Mouse (Mus musculus): Measurements from ENCODE around the gene H2-K1.
A peak's percentile ranks its signal among the peaks of the same experiment; 100 is the strongest.
"Not testable (repeated sequence)": the region's sequence is repeated elsewhere in the genome, so short reads cannot be mapped to it uniquely, and the experiment has no call there.

Gene H2-K1

DNA sequence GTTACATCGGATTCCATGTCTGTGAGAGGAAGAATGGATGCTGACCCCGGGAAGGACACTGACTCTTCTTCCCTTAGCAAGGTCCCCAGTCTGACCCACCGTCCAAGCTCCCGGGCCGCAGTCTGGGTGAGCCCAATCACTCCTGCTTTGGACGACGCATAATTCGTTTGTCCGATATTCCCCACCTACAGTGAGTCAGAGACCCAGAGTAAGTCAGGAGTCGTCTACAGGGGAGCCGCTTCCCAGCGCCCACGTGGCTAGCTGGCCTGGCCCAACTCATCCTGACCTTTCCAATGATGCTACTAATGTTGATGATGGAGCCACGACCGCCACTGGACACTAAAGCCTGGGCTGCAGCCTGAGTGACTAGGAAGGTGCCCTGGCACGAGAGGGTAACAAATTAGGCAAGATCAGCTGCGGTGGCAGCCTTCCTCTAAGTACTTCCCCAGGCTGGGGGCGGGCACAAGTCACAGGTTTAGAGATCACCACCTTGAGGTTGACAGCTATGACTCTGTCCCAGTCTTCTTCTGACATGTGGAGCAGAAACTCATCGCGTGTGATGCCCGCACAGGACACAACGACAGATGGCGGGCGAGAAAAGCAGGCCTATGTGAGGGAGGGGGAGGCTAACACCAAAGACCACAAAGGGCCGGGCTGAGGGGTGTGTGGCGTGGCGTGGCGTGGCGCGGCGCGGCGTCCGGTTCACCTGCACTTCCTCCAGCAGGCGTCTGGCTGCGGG, 26.9 kb upstream of the H2-K1 start:
- peak; percentile 39 for DNase-seq (ENCODE audit: extremely low spot score, low spot score)

DNA sequence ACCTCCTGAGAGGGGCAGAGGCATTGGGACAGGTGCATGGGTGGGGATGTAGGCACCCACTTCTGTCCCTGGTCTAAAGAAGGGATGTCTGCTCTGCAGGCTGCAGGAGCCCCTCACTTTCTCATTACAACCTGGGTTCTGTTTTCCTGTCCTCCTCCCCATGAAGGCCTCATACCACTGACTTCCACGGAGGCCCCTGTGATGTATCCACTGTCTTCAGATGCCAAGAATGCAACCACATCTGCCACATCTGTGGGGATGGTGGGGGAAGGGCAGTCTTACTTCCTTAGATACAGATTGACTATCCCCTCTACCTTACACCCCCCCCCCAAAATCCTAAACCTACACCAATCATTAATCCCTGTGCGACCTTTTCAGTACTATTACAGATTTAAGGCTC, 26.1 kb upstream of the H2-K1 start:
- no peak for DNase-seq (ENCODE audit: extremely low spot score, low spot score)

DNA sequence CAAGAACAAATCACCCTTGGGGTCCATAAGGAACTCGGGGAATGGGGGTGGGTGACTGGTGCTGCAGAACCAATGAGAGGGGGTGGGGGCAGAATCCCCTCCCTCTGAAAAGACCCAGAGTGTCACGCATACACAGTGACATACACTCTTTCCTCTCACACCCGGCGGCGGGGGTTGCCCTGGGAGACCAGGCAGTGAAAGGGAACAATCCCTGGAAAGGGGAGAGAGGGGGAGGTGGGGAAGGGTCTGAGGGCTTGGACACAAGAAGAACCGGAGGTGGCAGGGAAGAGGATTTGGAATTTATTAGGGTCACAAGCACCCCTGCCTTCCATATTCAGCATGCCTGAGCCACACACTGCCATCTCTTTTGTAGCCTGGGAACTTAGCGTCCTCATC, 25.6 kb upstream of the H2-K1 start:
- DNase-seq (ENCODE audit: extremely low spot score, low spot score), result peak; percentile 90

DNA sequence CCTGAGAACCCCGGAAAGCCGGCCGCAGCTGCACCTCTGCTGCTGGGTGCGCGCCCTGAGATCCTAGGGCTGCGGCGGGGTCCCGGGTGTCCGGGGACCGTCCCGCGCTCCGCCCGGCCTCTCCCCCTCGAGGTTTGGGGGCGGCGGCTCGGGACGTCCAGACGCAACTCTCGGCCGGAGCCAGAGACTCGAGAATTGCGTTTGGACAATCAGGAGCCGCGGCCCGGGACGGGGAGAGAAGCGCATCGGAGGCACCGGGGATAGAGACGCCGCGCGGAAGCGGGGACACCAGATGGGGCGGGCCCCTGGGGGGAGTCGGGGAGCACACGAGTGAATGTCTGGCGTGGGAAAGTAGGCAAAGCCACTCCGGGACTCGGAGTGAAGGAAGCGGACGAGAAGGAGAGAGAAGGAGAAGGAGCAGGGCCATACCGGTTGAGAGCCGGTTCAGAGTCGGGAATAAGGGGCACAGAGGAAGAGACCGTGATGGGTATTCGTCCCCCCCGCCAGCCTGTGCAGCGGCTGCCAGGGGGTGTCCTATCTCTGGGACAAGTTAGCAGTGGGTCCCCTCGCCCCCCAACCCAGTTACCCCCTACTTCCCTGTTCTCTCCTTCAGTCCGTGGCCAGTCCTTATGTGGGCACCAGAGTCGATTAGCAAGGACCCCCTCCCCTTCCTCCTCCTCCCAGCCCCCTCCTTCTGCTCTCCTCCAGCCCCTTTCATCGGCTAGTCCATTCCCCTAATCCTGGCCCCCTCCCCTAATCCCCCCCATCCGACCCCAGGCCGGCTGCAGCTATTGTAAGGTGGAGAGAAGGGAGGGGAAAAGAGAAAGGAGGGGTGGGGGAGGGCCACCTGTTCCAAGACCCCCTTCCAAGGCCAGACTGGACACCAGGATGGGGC, 25.0 kb upstream of the H2-K1 start:
- DNase-seq (ENCODE audit: extremely low spot score, low spot score), result peak; percentile 78

DNA sequence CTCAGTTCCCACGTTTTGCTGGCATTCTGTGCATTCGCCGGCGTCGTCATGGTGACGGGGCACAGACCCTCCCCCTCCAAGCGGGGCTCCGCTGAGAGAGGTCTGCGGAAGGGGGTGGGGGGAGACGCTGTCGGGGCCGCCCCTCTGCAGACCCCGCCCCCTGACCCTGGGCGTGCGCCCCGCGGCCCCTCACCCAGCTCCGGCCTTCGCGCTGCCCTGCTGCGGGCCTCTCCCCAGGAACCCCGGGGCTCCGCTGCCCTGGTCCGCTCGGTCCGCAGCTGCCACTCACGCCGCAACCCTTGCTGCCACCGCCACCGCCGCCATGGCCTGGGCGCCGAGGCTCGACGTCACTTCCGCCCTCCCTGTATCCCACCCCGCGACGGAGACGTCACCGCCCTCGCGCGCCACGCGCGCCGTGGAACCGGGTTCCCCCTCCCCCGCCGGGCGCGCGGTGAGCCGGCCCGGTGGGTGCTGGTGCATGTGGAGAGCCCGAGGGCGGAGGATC, 24.2 kb upstream of the H2-K1 start, which contains the start of gene Ring1:
Gene Ring1 (minus strand): TSS at position 364 of the 505 bp plus-strand sequence.
- peak; percentile 95 for DNase-seq (ENCODE audit: extremely low spot score, low spot score)

DNA sequence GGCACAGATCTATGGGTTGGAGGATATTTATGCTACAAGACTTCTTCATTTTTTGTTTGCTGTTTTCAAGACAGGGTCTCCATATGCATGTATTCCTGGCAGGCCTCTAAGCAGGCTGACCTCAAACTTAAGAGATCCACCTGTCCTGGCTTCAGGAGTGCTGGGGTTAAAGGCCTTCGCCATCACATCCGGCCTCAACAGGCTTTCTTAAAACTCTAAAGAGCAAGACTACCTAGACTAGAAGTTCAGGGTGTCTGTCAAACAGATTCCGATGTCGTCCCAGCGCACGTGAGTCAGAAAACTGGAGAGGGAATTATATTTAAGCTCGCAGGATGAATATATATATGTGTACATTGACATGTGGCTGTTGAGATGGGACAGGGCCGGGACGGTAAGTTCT, 23.5 kb upstream of the H2-K1 start:
- no peak for DNase-seq (ENCODE audit: extremely low spot score, low spot score)

DNA sequence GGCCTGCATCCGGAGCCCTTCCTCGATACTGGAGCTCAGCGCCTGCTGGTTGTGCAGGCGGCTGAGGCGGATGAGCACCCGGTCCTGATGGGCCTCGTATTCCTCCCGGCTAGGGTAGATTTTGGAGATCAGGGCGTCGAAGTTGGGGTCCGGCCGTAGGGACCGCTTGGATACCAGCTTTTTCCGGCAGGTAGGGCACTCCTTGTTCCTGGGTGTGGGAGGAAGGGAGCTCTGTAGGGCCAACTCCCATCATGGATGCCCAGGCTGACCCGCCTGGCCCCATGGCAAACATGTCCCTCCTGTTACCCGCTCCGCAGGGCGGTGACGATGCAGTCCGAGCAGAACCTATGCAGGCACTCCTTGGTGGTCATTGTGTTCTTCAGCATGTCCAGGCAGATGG, 22.8 kb upstream of the H2-K1 start:
- no peak for DNase-seq (ENCODE audit: extremely low spot score, low spot score)

DNA sequence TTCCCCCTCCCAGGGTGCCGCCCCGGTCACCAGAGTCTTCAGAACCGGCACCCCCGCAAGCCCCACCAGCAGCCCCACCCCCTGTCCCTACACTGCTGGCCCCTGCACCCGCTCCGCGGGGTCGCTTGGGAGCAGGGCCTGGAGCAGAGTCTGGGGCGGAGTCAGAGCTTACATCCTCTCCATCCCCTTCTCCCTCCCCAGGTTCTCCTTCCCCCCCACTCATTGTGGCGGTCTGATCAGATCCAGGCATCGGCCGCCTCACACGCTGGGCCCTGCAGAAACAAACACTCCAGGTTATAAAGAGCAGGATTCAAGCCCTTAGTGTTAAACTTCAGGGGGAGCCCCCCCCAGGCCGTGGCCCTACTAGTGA, 22.3 kb upstream of the H2-K1 start:
- DNase-seq (ENCODE audit: extremely low spot score, low spot score), result no peak

DNA sequence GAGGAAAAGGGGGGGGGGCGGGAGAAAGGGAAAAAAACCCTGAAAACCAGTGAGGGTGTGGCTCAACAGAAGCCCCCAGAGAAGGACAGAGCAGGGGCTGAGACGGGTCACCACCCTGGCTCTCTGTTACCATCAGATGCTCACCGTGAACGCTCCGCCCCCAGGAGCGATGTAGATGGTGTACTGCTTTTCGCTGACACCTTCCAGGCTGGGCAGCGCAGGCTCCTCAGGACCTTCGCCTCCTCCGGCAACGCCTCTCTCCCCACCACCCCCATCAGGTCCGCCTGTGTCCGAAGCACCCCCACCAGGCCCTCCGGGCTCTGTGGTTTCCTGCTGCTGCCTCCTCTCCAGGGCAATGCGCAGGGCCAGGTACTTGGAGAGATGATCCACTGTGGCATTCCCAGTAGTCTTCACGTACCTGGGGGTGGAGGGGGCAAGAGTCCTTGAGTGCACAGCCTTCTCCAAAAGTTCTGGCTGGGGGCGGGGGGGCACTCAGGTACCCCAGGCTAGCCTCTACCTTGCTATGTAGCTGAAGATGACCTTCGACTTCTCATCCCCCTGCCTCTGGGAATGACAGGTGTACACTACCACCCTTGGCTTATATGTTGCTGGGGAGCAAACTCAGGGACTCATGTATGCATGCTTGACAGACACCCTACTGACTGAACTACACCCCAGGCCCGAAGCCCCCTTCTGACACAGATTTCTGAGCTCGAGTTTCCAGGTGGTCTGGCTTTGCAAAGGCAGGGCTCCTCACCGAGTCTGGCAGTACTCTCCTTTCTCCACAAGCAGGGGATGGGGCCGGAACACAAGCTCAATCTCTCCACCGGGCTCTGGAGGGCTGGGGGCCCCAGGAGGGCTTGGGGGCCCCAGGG, 21.6 kb upstream of the H2-K1 start:
- DNase-seq (ENCODE audit: extremely low spot score, low spot score), result no peak

DNA sequence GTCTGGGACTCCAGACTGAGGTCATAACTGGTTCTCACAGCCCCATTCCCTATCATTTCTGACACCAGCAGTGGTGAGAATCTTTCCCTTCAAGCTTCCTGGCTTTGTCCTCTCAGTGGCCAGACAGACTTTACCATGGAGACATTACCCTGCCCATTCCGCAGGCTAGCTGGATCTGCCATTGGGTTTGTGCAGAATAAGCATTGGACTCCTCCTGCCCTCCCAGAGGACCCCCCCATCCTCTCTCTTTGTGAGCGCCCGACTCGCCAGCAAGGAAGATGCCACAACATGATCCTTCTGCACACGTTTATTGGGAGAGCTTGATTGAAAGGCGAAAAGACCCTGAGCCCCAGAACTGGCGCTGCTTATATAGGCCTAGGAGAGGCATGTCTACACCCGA, 13.3 kb upstream of the H2-K1 start:
- no peak for DNase-seq (ENCODE audit: extremely low spot score, low spot score)

DNA sequence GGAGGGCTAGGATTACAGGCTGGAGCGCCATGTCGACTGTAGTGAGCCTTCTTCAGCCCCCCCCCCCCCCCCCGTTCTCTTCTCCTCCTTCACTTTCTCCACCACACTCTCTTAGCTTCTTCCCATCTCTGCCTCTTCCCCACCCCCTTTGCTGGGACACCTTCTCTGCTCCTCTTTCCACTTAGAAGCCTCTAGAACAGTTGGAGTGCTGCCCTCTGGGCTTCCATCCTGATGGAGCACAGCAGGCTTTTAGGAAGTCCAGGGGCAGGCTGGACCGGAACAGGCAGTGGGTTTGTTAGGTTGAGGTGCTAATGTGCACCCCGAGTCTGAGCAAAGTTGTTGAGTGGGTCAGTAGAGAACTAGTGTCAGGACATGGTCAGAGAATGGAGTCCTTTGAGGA, 10.0 kb upstream of the H2-K1 start:
- DNase-seq (ENCODE audit: extremely low spot score, low spot score), result no peak

DNA sequence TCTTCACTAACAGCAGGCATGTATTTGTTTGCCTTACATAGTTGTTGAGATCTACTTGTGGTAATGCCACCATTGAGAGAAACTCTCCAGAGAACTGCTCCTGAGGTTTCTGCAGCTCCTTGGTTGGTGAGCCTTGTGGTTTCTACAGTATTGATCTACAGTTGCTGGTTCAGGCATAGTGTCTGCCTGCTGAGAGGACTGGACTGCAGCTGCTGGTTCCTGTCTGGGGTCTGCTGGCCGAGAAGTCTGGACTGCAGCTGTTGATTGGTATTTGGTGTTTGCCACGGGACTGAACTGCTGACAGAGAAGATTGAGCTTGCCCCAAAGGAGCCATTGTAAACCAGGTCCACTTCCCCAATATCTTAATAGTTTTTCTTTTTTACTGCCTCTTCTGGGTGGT, 6.4 kb upstream of the H2-K1 start:
- DNase-seq (ENCODE audit: extremely low spot score, low spot score), result no peak

DNA sequence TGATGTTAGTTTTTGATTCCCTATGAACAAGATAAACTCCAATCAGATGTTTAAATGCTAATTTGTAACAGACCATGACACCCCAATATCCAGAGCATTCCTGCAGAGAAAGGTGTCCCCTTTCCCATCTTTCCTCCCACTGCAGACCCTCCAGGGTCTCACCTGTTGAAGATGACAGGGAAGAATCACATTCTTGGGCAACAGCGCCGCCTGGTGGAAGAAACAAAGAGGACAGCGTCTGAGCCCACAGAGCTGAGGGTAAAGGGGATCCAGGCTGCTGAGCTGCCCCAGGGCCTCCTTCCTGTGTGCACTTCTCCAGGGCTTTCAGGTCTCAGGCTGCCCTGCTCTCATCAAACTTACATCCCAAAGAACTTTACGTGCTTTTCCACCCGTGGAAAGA, 3.3 kb upstream of the H2-K1 start:
- peak; percentile 76 for DNase-seq (ENCODE audit: extremely low spot score, low spot score)

DNA sequence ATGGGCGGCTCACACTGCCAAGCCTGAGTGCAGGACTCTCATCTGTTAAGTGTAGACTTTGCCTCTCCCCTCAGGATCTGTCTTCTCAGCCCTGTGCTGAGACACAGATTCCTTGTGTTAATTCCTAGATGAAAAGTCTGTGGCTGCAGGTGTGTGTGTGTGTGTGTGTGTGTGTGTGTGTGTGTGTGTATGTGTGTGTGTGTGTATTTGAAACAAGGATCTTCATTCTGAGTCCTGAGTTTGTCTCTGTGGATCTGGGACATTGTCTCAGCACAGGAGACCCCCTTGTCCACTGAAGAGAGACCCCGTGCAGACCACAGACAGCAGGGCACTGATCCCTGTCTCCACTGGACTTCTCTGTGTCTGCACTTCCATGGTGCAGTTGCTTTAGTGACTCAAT, 649 bp upstream of the H2-K1 start:
- not testable (repeated sequence) for DNase-seq (ENCODE audit: extremely low spot score, low spot score)

DNA sequence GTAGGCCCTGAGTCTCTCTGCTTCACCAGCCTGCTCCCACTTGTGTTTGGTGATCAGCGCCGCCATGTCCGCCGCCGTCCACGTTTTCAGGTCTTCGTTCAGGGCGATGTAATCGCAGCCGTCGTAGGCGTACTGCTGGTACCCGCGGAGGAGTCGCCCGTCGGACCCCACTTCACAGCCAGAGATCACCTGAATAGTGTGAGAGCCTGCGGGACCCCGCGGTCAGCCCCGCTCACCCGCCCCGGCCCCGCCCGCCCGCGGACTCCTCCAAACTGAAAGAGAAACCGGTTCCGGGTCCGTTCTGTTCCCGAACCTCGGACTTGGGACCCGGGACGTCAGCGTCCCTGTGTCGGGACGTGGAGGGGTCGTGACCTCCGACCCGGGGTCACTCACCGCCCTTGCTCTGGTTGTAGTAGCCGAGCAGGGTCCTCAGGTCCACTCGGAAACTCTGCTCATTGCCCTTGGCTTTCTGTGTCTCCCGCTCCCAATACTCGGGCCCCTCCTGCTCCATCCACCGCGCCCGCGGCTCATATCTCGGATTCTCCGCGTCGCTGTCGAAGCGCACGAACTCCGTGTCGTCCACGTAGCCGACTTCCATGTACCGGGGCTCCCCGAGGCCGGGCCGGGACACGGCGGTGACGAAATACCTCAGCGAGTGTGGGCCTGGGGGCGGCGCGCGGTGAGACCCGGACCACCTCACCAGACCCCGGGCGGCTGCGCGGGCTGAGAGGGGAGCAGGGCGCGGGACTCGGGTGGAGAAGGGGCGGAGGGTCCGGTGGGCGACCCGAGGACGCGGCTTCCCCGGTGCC, 602 bp downstream of the H2-K1 start:
- peak; percentile 59 for DNase-seq (ENCODE audit: extremely low spot score, low spot score)

DNA sequence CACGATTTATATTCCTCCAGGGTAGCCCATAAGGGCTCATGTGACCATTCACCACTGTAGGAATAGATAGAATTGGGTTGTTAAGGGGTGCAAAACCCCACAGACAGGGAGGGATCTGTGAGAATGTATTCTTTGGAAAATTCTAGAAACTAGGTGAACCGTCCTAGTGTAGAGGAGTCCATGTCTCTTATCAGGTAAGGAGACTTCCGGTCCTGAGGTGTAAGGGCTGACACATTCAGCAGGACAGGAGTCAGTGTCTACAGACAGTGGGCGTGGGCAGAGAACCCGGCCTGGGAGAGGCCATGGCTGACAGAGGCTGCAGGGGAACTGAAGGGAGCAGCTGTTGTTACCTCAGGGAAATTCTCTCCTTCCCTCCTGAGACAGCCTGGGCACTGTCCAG, 1.4 kb downstream of the H2-K1 start:
- not testable (repeated sequence) for DNase-seq (ENCODE audit: extremely low spot score, low spot score)

DNA sequence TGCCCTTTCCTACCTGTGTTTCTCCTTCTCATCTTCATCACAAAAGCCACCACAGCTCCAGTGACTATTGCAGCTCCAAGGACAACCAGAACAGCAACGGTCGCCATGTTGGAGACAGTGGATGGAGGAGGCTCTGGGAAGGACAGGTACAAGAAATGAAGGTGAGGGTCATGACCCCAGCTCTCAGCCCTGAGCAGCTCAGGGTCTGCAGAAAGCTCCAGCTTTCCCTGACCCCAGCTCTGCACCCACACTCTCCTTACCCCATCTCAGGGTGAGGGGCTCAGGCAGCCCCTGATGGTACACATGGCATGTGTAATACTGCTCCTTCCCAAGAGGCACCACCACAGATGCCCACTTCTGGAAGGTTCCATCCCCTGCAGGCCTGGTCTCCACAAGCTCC, 3.1 kb downstream of the H2-K1 start:
- not testable (repeated sequence) for DNase-seq (ENCODE audit: extremely low spot score, low spot score)

DNA sequence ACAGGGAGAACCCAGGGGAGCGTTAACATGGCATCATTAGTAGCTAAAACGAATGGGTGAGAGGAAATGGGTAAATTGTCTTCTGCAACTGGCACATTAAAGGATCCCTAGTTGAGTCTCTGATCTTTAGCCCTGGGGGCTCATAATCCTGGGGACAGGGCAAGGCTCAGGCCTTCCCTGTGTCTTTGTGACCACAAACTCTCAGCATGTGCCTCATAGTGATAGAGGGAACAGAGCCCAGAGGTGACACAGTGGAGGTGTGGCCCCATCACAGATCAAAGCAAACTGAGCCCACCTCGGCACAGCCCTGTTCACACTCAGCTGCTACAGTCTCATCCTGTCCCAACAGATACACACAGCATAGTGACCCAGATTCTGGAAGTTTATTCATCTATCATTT, 4.5 kb downstream of the H2-K1 start:
- DNase-seq (ENCODE audit: extremely low spot score, low spot score), result no peak

DNA sequence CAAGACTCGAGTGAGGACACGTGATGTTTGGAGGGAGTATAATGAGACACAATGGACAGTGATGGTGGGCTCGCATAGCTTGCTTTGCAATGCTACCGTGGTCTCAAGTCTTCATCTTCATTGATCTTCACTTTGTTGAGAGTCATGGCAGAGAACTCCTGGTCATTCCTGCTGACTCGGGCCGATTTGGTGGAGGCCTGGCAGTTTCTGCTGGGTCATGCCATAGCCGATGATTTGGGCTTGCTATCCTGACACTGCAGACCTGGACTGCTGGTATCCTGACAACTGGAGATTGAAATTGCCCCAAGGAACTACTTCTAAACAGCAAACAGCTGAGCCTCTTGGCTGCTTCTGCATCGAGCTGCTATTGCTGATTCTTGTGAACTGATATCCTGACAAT, 5.2 kb downstream of the H2-K1 start:
- DNase-seq (ENCODE audit: extremely low spot score, low spot score), result no peak

DNA sequence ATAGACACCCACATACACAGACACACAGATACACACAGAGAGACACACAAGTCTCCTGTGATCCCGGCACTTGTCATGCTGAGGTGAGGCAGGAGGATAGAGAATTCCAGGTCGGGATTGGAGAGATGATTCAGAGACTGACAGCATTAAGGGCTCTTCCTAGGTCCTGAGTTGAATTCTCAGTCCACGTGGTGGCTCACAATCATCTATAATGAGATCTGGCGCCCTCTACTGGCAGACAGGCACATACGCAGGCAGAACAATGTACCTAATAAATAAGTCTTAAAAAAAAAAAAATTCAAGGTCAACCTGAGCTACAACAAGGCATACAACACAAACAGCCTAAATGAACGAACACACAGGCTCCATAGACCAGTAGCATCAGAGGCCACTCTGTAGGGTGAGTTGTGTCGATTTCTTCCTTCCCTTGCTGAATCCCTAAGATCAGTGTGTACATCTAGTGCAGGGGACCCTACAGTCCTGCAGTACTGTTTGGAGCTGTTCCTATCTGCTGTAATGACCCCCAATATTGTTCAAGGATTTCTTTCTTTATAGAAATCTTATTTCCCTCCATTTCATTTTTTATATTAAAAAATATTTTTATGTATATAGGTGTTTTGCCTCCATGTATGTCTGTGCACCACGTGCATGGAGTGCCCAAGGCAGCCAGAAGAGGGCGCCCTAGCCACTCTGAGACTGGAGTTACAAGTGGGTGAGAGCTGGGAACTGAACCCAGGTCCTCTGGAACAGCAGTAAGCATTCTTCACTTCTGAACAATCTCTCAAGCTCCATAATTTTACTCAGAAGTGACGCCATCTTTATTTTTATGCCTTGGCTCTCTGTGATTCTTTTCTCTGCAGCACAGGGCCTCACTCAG, 8.1 kb downstream of the H2-K1 start:
- peak; percentile 61 for DNase-seq (ENCODE audit: extremely low spot score, low spot score)

Data from neural tube, embryonic 10.5 days (tissue).